9 mouse cellular contexts compared by ENCODE assay signal in genomic region chr19:10413701-10414242, GRCm38 (mm10). TPM values are rescaled to one million over a fixed set of nuclear protein-coding genes. Genes with fewer than 3 reads are reported as not detected.
A peak's percentile ranks its signal among the peaks of the same experiment; 100 is the strongest.
DNase-seq lines count a peak whose midpoint lies in the region; ATAC-seq lines count a peak whose summit lies in the region.
"Had no signal": no experiment of that assay in that cellular context is flagged by ENCODE, and none has a peak within 500 bp of the region (broad histone marks: within the 10 kb centered on the region; RNA-seq: fewer than 3 reads in every experiment).

No protein-coding gene starts in this region.

- H3K4me1 ChIP-seq in hindbrain, embryonic 13.5 days (replicated peaks), result peaks cover 49% of the 10 kb centered on the region
- H3K4me1 ChIP-seq: liver, embryonic 15.5 days had no signal

- peak overlapping the region; percentile 58 for H3K27ac ChIP-seq in hindbrain, embryonic 13.5 days
- H3K27ac ChIP-seq: liver, embryonic 15.5 days had no signal

- DNase-seq in MN1 (ENCODE audit: low spot score), result peak; percentile 58
- peak; percentile 52 for DNase-seq in brain, adult 2 months (ENCODE audit: low read depth, low spot score)
- peak; percentile 95 for DNase-seq in mesoderm, embryonic 11.5 days (ENCODE audit: low read depth, low spot score)
- no peak for DNase-seq in adrenal gland, postnatal 10 days
- DNase-seq in frontal cortex, postnatal 36 days (ENCODE audit: low spot score in 2 of 2), result no peak
- DNase-seq in layer of hippocampus, postnatal 25 days (ENCODE audit: extremely low spot score in 1 of 2, low spot score in 1 of 2), result no peak
- DNase-seq in cerebellum, adult 18-20 months, result no peak

- peak overlapping the region; percentile 31 for H3K4me3 ChIP-seq in hindbrain, embryonic 13.5 days
- H3K4me3 ChIP-seq: liver, embryonic 15.5 days had no signal

- H3K9me3 ChIP-seq in hindbrain, embryonic 13.5 days, result no peaks in the 10 kb centered on the region
- H3K9me3 ChIP-seq: liver, embryonic 15.5 days had no signal

- ATAC-seq in hindbrain, embryonic 13.5 days (ENCODE audit: low FRiP score), result peak; percentile 80

- peak overlapping the region; percentile 56; the same call in 1 of the 2 replicates for H3K9ac ChIP-seq in hindbrain, embryonic 13.5 days
- H3K9ac ChIP-seq: liver, embryonic 15.5 days had no signal

- peaks cover 4% of the 10 kb centered on the region; the same call in 1 of the 2 replicates for H3K27me3 ChIP-seq in hindbrain, embryonic 13.5 days

- WGBS in hindbrain, embryonic 13.5 days, result under 1% methylated on average over 16 of the region's 19 CpGs

- H3K36me3 ChIP-seq in hindbrain, embryonic 13.5 days, result peaks cover 6% of the 10 kb centered on the region
- H3K36me3 ChIP-seq: liver, embryonic 15.5 days had no signal

- peak overlapping the region; percentile 50 for H3K4me2 ChIP-seq in hindbrain, embryonic 13.5 days
- H3K4me2 ChIP-seq: liver, embryonic 15.5 days had no signal

RNA-seq across cellular contexts. Expression of gene Syt7, which starts 24.9 kb away (rescaled TPM):
- 7.9 and 8.4 TPM in 2 replicates for polyA plus RNA-seq in hindbrain, embryonic 13.5 days (2015; fragmentation: Nextera tagmentation; extraction: Ambion mirVana)
- total RNA-seq in adrenal gland, postnatal 10 days (2021), result 10 to 100 TPM; 25.8 to 26.3 TPM
- 100 to 1,000 TPM; 258 to 328 TPM for total RNA-seq in layer of hippocampus, postnatal 25 days (2021)

RNA-seq across cellular contexts. Expression of gene Lrrc10b, which starts 43.5 kb away (rescaled TPM):
- 0.53 and 1.1 TPM in 2 replicates for polyA plus RNA-seq in hindbrain, embryonic 13.5 days (2015; fragmentation: Nextera tagmentation; extraction: Ambion mirVana)
- total RNA-seq in adrenal gland, postnatal 10 days (2021), result 1 to 10 TPM; 3.4 to 4.7 TPM
- total RNA-seq in layer of hippocampus, postnatal 25 days (2021), result 10 to 100 TPM; 76.2 to 78.9 TPM

Comparison
In these comparisons a context has a peak if more than half of its experiments do, and no peak if none do; other contexts are left out.
1. DNase-seq: peak in MN1 (single experiment), brain, adult 2 months (single experiment) and mesoderm, embryonic 11.5 days (single experiment); none in adrenal gland, postnatal 10 days (single experiment), frontal cortex, postnatal 36 days (0 of 2), layer of hippocampus, postnatal 25 days (0 of 2) and cerebellum, adult 18-20 months (0 of 2).
2. RNA of gene Syt7, which starts 24.9 kb away (total RNA-seq): 258 to 328 TPM in layer of hippocampus, postnatal 25 days; 25.8 to 26.3 TPM in adrenal gland, postnatal 10 days; every median in the first group is over 4 times any median in the second.
3. RNA of gene Lrrc10b, which starts 43.5 kb away (total RNA-seq): 76.2 to 78.9 TPM in layer of hippocampus, postnatal 25 days; 3.4 to 4.7 TPM in adrenal gland, postnatal 10 days; every median in the first group is over 10 times any median in the second.